Mouse (Mus musculus): Measurements from ENCODE around the gene Mta3.
A peak's percentile ranks its signal among the peaks of the same experiment; 100 is the strongest.
"Not testable (repeated sequence)": the region's sequence is repeated elsewhere in the genome, so short reads cannot be mapped to it uniquely, and the experiment has no call there.

Mta3 gene

GRCm38 (mm10) chr17:83854284-83854918, 148.4 kb downstream of the Mta3 start:
- DNase-seq = peak; percentile 47 to 53

DNA sequence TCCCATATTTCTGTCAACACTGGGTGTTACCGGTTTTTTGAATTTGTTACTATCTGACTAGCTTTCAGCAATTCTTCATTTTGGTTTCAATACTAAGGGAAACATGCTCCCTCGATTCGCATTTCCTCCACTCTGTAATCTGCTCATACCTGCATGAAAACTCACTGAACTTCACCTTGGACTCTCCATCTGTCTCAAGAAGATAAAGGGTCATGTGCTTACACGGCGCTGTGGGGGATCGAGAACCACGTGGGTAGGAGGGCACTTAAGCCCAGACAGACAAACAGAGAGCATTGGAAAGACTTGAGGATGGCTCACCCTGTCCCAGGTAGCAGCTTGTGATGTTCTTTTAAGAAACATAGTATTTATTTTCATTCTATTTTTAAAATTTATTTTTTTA, 152.4 kb downstream of the Mta3 start:
- DNase-seq = no peak

- DNase-seq = no peak
Observed at GRCm38 (mm10) chr17:83859639-83860038, 153.7 kb downstream of the Mta3 start.

DNA sequence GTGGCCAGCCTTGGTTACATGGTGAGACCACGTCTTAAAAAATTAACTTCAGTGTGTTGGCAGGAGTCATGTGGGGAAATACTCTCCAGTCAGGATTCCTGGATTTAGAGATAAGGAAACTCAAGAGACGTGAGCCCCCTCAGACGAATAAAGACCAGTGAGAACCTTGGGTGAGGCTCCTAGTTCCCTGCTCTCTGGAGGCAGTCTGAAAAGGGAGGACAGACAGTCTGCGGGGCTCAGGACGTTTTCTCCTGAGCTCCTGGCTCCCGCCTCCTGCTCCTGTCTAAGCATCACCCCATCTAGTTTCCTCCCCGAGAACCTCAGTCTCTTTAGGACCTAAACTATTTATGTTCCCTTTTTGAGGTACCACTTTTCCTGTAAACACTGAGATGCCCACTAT, 154.3 kb downstream of the Mta3 start:
- DNase-seq = no peak

DNA sequence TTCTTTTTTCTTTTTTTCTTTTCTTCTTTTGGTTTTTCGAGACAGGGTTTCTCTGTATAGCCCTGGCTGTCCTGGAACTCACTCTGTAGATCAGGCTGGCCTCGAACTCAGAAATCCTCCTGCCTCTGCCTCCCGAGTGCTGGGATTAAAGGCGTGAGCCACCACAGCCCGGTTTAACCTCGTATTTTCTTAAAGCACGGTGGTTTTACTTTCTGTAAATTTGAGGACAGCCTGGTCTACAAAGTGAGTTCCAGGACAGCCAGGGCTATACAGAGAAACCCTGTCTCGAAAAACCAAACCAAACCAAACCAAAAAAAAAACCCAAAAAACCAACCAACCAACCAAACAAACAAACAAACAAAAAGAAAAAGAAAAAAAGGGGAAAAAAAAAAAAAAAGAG, 155.0 kb downstream of the Mta3 start:
- DNase-seq = not testable (repeated sequence)

GRCm38 (mm10) chr17:83861444-83862133, 155.6 kb downstream of the Mta3 start:
- peak; percentile 95 for DNase-seq

DNA sequence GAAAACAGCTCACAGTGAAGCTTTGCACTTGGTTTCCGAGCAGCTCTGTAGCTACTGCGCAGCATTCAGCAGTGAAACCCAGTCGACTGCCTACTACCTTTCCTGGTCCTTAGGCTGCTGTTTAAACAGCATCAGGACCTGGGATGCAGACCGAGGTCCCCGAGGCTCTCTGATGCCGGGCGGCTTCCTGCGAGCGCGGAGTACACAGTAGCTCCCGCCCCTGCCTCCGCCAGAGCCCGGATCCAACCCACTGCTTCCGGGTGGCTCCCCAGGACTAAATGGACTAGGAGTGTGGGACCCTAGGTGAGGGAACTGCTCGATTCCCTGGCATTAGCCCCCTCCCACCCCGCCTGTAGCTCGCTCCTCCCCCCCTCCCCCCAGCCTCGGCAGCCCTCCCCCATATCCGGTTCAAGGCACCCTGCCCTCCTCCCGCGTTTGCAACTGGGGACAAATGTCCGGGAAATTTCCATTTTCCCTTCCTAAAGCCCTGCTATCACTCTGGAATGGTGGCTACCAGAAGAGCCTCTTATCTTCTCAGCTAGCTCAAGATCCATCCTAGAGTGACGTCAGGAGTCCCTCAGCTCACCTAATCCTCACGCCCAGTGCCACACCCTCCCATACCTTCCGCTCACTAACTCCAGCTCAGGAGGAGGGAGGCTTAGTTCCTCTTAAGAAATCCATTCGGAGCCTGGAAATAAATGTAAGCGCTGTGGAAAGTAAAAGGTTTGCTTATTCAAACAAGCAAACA, 156.3 kb downstream of the Mta3 start:
- peak; percentile 62 to 68 for DNase-seq

- DNase-seq = no peak
Observed at GRCm38 (mm10) chr17:83865366-83865765, 159.4 kb downstream of the Mta3 start.

DNA sequence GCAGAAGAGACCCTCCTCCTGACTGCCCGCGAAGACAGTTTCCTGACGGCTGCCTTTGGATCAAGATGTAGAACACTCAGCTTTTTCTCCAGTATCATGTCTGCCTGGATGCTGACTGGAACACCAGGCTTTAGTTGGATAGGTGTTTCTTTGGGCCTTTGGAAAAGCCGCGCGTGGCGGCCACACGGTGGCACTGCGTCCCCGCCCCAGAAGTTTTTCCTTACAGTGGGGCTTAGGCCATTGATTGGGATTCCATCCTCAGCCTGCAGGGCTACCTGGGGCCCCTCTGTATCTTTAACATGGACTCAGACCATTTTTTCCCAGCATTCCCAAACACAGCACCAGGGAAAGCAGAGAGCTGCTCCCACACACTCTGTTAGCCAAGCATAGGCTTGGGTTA, 160.6 kb downstream of the Mta3 start:
- no peak for DNase-seq

- no peak for DNase-seq
Observed at GRCm38 (mm10) chr17:83870385-83870784, 164.4 kb downstream of the Mta3 start.
